Mouse (Mus musculus) CH12.LX (cell line): ENCODE data around the gene Fcrlb. TPM values are rescaled to one million over a fixed set of nuclear protein-coding genes. Genes with fewer than 3 reads are reported as not detected.

ENCODE experiments used
- DNase-seq: peaks from one replicate; pipeline ENCODE4 v3.0.0-alpha.2; 2013; ENCODE audit errors: extremely low read depth
- H3K27ac ChIP-seq: 2 replicates; pipeline ENCODE4 v1.5.1; 2012; ENCODE audit warnings: low read depth, mild to moderate bottlenecking, control low read depth, moderate library complexity; ENCODE audit not compliant: insufficient read depth
- H3K27me3 ChIP-seq: replicated peaks from 2 replicates; pipeline ENCODE3; 2012; ENCODE audit warnings: inconsistent platforms
- H3K36me3 ChIP-seq, 2 experiments: replicated peaks in 1 of 2; 2 replicates each; pipeline versions ENCODE3 to v1.6.1; 2012; ENCODE audit warnings: inconsistent platforms in 1 of 2, low read length in 1 of 2, mild to moderate bottlenecking in 1 of 2, mixed read lengths in 1 of 2, moderate library complexity in 1 of 2; ENCODE audit not compliant: control insufficient read depth in 1 of 2, insufficient read depth in 1 of 2
- H3K4me1 ChIP-seq, 2 experiments: 2 replicates each; pipeline ENCODE4 v1.6.1; 2012; ENCODE audit warnings: inconsistent platforms in 1 of 2, moderate library complexity in 1 of 2; ENCODE audit not compliant: insufficient read depth in 2 of 2, control insufficient read depth in 1 of 2
- H3K4me2 ChIP-seq: 2 replicates; pipeline ENCODE4 v1.6.1; 2012; ENCODE audit warnings: low read depth, mild to moderate bottlenecking, control low read depth; ENCODE audit not compliant: poor library complexity, insufficient read depth, severe bottlenecking
- H3K4me3 ChIP-seq, 3 experiments: fragments of 150-350 bp in 1 of 3; sonication (generic) in 1 of 3; replicated peaks in 1 of 3; 2 replicates each; pipeline versions ENCODE3 to v1.5.1; 2011 to 2012; ENCODE audit warnings: low read depth in 2 of 3, low read length in 2 of 3, mild to moderate bottlenecking in 2 of 3, moderate library complexity in 2 of 3, control low read depth in 1 of 3, improper control_type of control experiment in 1 of 3, inconsistent platforms in 1 of 3, mixed read lengths in 1 of 3; ENCODE audit not compliant: poor library complexity in 1 of 3
- H3K79me2 ChIP-seq: replicated peaks from 2 replicates; pipeline ENCODE4 v1.6.1; 2012; ENCODE audit warnings: mild to moderate bottlenecking, moderate library complexity; ENCODE audit not compliant: control insufficient read depth, poor library complexity, insufficient read depth, severe bottlenecking; ENCODE audit errors: extremely low read depth
- H3K9ac ChIP-seq: 2 replicates; pipeline ENCODE4 v1.6.1; 2012; ENCODE audit warnings: low read depth, mild to moderate bottlenecking, control low read depth, moderate library complexity; ENCODE audit not compliant: insufficient read depth
- H3K9me3 ChIP-seq: replicated peaks from 2 replicates; pipeline ENCODE3; 2012; ENCODE audit warnings: low read length, inconsistent platforms, mixed read lengths
- CHD1 ChIP-seq: IDR thresholded peaks from 2 replicates; pipeline ENCODE4 v1.6.1; 2012; ENCODE audit warnings: low read depth, low read length, improper control_type of control experiment, inconsistent platforms
- CHD2 ChIP-seq: IDR thresholded peaks from 2 replicates; pipeline ENCODE4 v1.6.1; 2011; ENCODE audit warnings: low read length, improper control_type of control experiment
- ELF1 ChIP-seq: IDR thresholded peaks from 2 replicates; pipeline ENCODE4 v1.6.1; 2014; ENCODE audit warnings: low read depth, mild to moderate bottlenecking, inconsistent platforms, low read length, improper control_type of control experiment
- EP300 ChIP-seq: IDR thresholded peaks from 2 replicates; pipeline ENCODE4 v1.6.1; 2011; ENCODE audit warnings: low read length, improper control_type of control experiment
- GABPA ChIP-seq: IDR thresholded peaks from 2 replicates; pipeline ENCODE4 v1.6.1; 2012; ENCODE audit warnings: low read depth, low read length, improper control_type of control experiment, inconsistent platforms; ENCODE audit not compliant: insufficient replicate concordance
- IRF4 ChIP-seq: IDR thresholded peaks from 2 replicates; pipeline ENCODE4 v1.6.1; 2014; ENCODE audit warnings: low read depth, mild to moderate bottlenecking, inconsistent platforms, low read length, improper control_type of control experiment
- MAX ChIP-seq: IDR thresholded peaks from 2 replicates; pipeline ENCODE4 v1.6.1; 2011; ENCODE audit warnings: low read length, improper control_type of control experiment
- MEF2A ChIP-seq: IDR thresholded peaks from 2 replicates; pipeline ENCODE4 v1.6.1; 2014; ENCODE audit warnings: low read depth, mild to moderate bottlenecking, inconsistent platforms, low read length, improper control_type of control experiment, borderline replicate concordance
- MXI1 ChIP-seq: IDR thresholded peaks from 2 replicates; pipeline ENCODE4 v1.6.1; 2011; ENCODE audit warnings: mild to moderate bottlenecking, low read depth, low read length, improper control_type of control experiment
- PAX5 ChIP-seq: IDR thresholded peaks from 2 replicates; pipeline ENCODE4 v1.6.1; 2012; ENCODE audit warnings: low read length, inconsistent platforms, mixed read lengths
- RAD21 ChIP-seq: IDR thresholded peaks from 2 replicates; pipeline ENCODE4 v1.6.1; 2011; ENCODE audit warnings: low read depth, mild to moderate bottlenecking, low read length, improper control_type of control experiment, moderate library complexity
- SIN3A ChIP-seq: IDR thresholded peaks from 2 replicates; pipeline ENCODE4 v1.6.1; 2012; ENCODE audit warnings: low read length, improper control_type of control experiment, inconsistent platforms
- UBTF ChIP-seq: IDR thresholded peaks from 2 replicates; pipeline ENCODE4 v1.6.1; 2012; ENCODE audit warnings: low read depth, mild to moderate bottlenecking, inconsistent platforms, low read length, improper control_type of control experiment, moderate library complexity
- USF1 ChIP-seq: IDR thresholded peaks from 2 replicates; pipeline ENCODE4 v1.6.1; 2014; ENCODE audit warnings: low read depth, mild to moderate bottlenecking, inconsistent platforms, low read length, improper control_type of control experiment
- ZKSCAN1 ChIP-seq: IDR thresholded peaks from 2 replicates; pipeline ENCODE4 v1.6.1; 2012; ENCODE audit warnings: low read depth, inconsistent platforms, low read length, improper control_type of control experiment, borderline replicate concordance
- dilution Hi-C: fragments of 300-500 bp; cut with MboI; formaldehyde crosslinking; loops from 2 replicates; pipeline ENCODE4 v1.14.3; 2020; ENCODE audit warnings: low sequenced_read_pairs; ENCODE audit not compliant: extremely low pct_unique_long_range_greater_than_20kb, extremely low pct_ligation_motif_present
- in situ Hi-C: fragments of 300-500 bp; cut with MboI; formaldehyde crosslinking; loops from 3 replicates; pipeline ENCODE4 v1.14.3; 2019; ENCODE audit warnings: low sequenced_read_pairs, low pct_ligation_motif_present, low pct_unique_long_range_greater_than_20kb, mixed read lengths
- polyA plus RNA-seq: library from polyadenylated mRNA; unstranded; fragments of >175 nt; gene quantifications from 2 replicates; pipeline ENCODE4 v1.2.1, GENCODE M21; 2012; ENCODE audit warnings: low read depth; ENCODE audit not compliant: insufficient read length
- total RNA-seq, 2 experiments: library from RNA; depleted of rRNA; stranded (reverse); fragments of 300-350 nt in 1 of 2; fragments of >200 nt in 1 of 2; gene quantifications; 2 replicates each; pipeline ENCODE4 v1.2.3; 2012 to 2014

The Fcrlb gene
- total and polyA plus RNA-seq, 3 experiments, result not detected

- no peaks in the 10 kb centered on the region for H3K79me2 ChIP-seq
- peaks cover 3 to 49% of the 10 kb centered on the region in 2 experiments; a peak in 3 of 4 replicates for H3K4me1 ChIP-seq
- no peak overlapping the region for H3K9ac ChIP-seq
- H3K36me3 ChIP-seq, result no peaks in the 10 kb centered on the region
- dilution Hi-C loops, result no loop called here
- TF ChIP-seq CHD2, result no peak
- TF ChIP-seq CHD1, result no peak
- TF ChIP-seq USF1, result no peak
- no peak for TF ChIP-seq ELF1
- TF ChIP-seq GABPA, result no peak
- TF ChIP-seq ZKSCAN1, result no peak
- TF ChIP-seq MEF2A, result no peak
- TF ChIP-seq RAD21, result no peak
- TF ChIP-seq SIN3A, result no peak
- TF ChIP-seq IRF4, result no peak
- TF ChIP-seq, all 38 proteins: peak for 0
- peaks cover 5% of the 10 kb centered on the region for H3K9me3 ChIP-seq
- H3K27ac ChIP-seq, result no peak overlapping the region
- no peaks in the 10 kb centered on the region for H3K27me3 ChIP-seq
- no peak for DNase-seq
- in situ Hi-C loops, result no loop called here
- no peak overlapping the region for H3K4me2 ChIP-seq
- no peak overlapping the region for H3K4me3 ChIP-seq
Observed at GRCm38 (mm10) chr1:170933940-170934339, 21.2 kb upstream of the Fcrlb start.

GRCm38 (mm10) chr1:170933386-170933920 lies 20.7 kb upstream of the Fcrlb start:
- no peak for TF ChIP-seq EP300
- TF ChIP-seq MAX, result no peak
- TF ChIP-seq PAX5, result no peak
- TF ChIP-seq UBTF, result no peak
- no peak for TF ChIP-seq MXI1
- H3K27me3 ChIP-seq, result no peaks in the 10 kb centered on the region
- H3K79me2 ChIP-seq, result no peaks in the 10 kb centered on the region
- in situ Hi-C loops (no loop called here), dilution Hi-C loops (no loop called here)
- no peak for DNase-seq
- H3K4me1 ChIP-seq, result peaks cover 4 to 52% of the 10 kb centered on the region in 2 experiments
- H3K9me3 ChIP-seq, result peaks cover 4% of the 10 kb centered on the region
- H3K4me2 ChIP-seq, result no peak overlapping the region
- no peak overlapping the region for H3K4me3 ChIP-seq
- no peak overlapping the region for H3K27ac ChIP-seq
- no peaks in the 10 kb centered on the region for H3K36me3 ChIP-seq
- H3K9ac ChIP-seq, result no peak overlapping the region
